In the genomic region with DNA sequence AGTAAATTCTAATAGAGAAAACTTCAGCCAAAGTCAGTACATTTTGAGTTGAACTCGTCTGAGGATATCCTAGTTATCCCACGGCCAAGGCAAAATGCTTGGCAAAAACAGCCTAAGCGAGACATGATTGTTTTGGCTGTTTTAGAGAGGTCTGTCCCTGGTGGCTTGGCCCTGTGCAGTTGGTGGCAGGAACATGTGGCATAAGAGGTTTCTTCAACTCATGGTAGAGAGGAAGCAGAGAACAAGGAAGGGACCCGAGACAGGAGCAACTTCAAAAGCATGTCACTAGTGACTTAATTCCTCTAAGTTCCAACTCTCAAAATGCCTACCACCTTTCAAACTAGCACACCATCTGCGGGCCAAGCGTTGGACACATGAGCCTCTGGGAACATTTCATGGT, we compare ENCODE assay signal across 31 mouse cellular contexts. TPM values are rescaled to one million over a fixed set of nuclear protein-coding genes. Genes with fewer than 3 reads are reported as not detected.
DNase-seq lines count a peak whose midpoint lies in the region; ATAC-seq and TF ChIP-seq lines count a peak whose summit lies in the region.
"Had no signal": no experiment of that assay in that cellular context is flagged by ENCODE, and none has a peak within 500 bp of the region (broad histone marks: within the 10 kb centered on the region; RNA-seq: fewer than 3 reads in every experiment).

No protein-coding gene starts in this region.

- DNase-seq in embryonic facial prominence, embryonic 10.5 days (ENCODE audit: low spot score), result no peak
- DNase-seq in lung, embryonic 14.5 days, result no peak
- no peak for DNase-seq in lung, postnatal 4 days
- DNase-seq in limb, embryonic 10.5 days (ENCODE audit: low spot score), result no peak
- DNase-seq in stomach, postnatal 0 days (ENCODE audit: low spot score), result no peak
- DNase-seq in layer of hippocampus, adult 18-20 months (ENCODE audit: low spot score in 2 of 2), result no peak
- DNase-seq: adrenal gland, postnatal 10 days; cerebellum, adult 18-20 months; cerebellum, postnatal 25 days; gastrocnemius, postnatal 10 days; heart, adult 18-20 months; kidney, postnatal 25 days; retina, postnatal 1 day; right cerebral cortex, postnatal 25 days; spleen, adult 18-20 months; thymus, adult 18-20 months; thymus, postnatal 36 days had no signal

- H3K4me1 ChIP-seq in embryonic facial prominence, embryonic 15.5 days, result peaks cover 9% of the 10 kb centered on the region; the same call in 1 of the 2 replicates
- H3K4me1 ChIP-seq in embryonic facial prominence, embryonic 10.5 days, result peaks cover 16% of the 10 kb centered on the region
- 0 out of 2 replicates have a peak, but pooled peaks cover 2% of the 10 kb centered on the region for H3K4me1 ChIP-seq in lung, embryonic 14.5 days (ENCODE audit: insufficient read depth)
- peaks cover 24% of the 10 kb centered on the region for H3K4me1 ChIP-seq in limb, embryonic 10.5 days
- H3K4me1 ChIP-seq in stomach, postnatal 0 days (replicated peaks; ENCODE audit: control insufficient read depth, insufficient read depth), result no peaks in the 10 kb centered on the region
- H3K4me1 ChIP-seq: liver, embryonic 15.5 days; megakaryocyte, embryonic 14.5 days; midbrain, embryonic 13.5 days had no signal

- TF ChIP-seq CTCF in lung, embryonic 14.5 days (IDR thresholded peaks at IDR 0.05; ENCODE audit: low read depth), result no peak
- no peak for TF ChIP-seq CTCF in stomach, postnatal 0 days (IDR thresholded peaks at IDR 0.05; ENCODE audit: low read depth)

- no peak for TF ChIP-seq EP300 in stomach, postnatal 0 days (optimal IDR thresholded peaks at IDR 0.05)

- H3K36me3 ChIP-seq in embryonic facial prominence, embryonic 15.5 days, result peaks cover 4% of the 10 kb centered on the region
- H3K36me3 ChIP-seq in embryonic facial prominence, embryonic 10.5 days (replicated peaks), result peaks cover 6% of the 10 kb centered on the region
- peaks cover 9% of the 10 kb centered on the region; the same call in 1 of the 2 replicates for H3K36me3 ChIP-seq in lung, embryonic 14.5 days (ENCODE audit: insufficient read depth)
- 0 out of 2 replicates have a peak, but pooled peaks cover 8% of the 10 kb centered on the region for H3K36me3 ChIP-seq in limb, embryonic 10.5 days
- H3K36me3 ChIP-seq in stomach, postnatal 0 days (ENCODE audit: control insufficient read depth, insufficient read depth, low read length), result no peaks in the 10 kb centered on the region
- H3K36me3 ChIP-seq: liver, embryonic 15.5 days; midbrain, embryonic 13.5 days had no signal

- no peak overlapping the region for H3K4me3 ChIP-seq in embryonic facial prominence, embryonic 15.5 days (replicated peaks)
- H3K4me3 ChIP-seq in embryonic facial prominence, embryonic 10.5 days, result no peak overlapping the region
- H3K4me3 ChIP-seq in lung, embryonic 14.5 days (ENCODE audit: low read depth, low read length), result no peak overlapping the region
- H3K4me3 ChIP-seq in limb, embryonic 10.5 days, result no peak overlapping the region
- H3K4me3 ChIP-seq in stomach, postnatal 0 days (ENCODE audit: low read depth, low read length), result no peak overlapping the region
- H3K4me3 ChIP-seq: embryonic facial prominence, embryonic 13.5 days; forebrain, embryonic 13.5 days; liver, embryonic 15.5 days; megakaryocyte, embryonic 14.5 days; midbrain, embryonic 13.5 days had no signal

- ATAC-seq in embryonic facial prominence, embryonic 15.5 days (ENCODE audit: insufficient number of reproducible peaks, low FRiP score, low TSS enrichment, low read depth), result no peak
- ATAC-seq in lung, embryonic 14.5 days (ENCODE audit: insufficient read depth), result no peak
- ATAC-seq in stomach, postnatal 0 days (ENCODE audit: low FRiP score, low TSS enrichment), result no peak
- ATAC-seq: forebrain, embryonic 13.5 days; inflammation-experienced regulatory T-cells, adult 6 months; midbrain, embryonic 13.5 days had no signal

- H3K4me2 ChIP-seq in embryonic facial prominence, embryonic 15.5 days (replicated peaks), result no peak overlapping the region
- H3K4me2 ChIP-seq in lung, embryonic 14.5 days, result no peak overlapping the region
- no peak overlapping the region for H3K4me2 ChIP-seq in stomach, postnatal 0 days (replicated peaks; ENCODE audit: low read depth)
- H3K4me2 ChIP-seq: embryonic facial prominence, embryonic 13.5 days; forebrain, embryonic 13.5 days; hindbrain, embryonic 14.5 days; liver, embryonic 15.5 days; midbrain, embryonic 13.5 days had no signal

- H3K27ac ChIP-seq in embryonic facial prominence, embryonic 15.5 days (replicated peaks), result peak overlapping the region; percentile 48; the same call in 1 of the 2 replicates
- H3K27ac ChIP-seq in embryonic facial prominence, embryonic 10.5 days (replicated peaks), result no peak overlapping the region
- H3K27ac ChIP-seq in lung, embryonic 14.5 days (ENCODE audit: low read depth), result 0 out of 2 replicates have a peak overlapping the region, but pooled peaks have one; percentile 30
- 0 out of 2 replicates have a peak overlapping the region, but pooled peaks have one; percentile 10 for H3K27ac ChIP-seq in limb, embryonic 10.5 days
- peak overlapping the region; percentile 65; the same call in 1 of the 2 replicates for H3K27ac ChIP-seq in stomach, postnatal 0 days (replicated peaks)
- H3K27ac ChIP-seq: embryonic facial prominence, embryonic 13.5 days; forebrain, embryonic 13.5 days; hindbrain, embryonic 14.5 days; liver, embryonic 15.5 days; midbrain, embryonic 13.5 days had no signal

- 71% methylated on average over 6 of the region's 6 CpGs for WGBS in embryonic facial prominence, embryonic 15.5 days
- 89% methylated on average over 6 of the region's 6 CpGs for WGBS in embryonic facial prominence, embryonic 10.5 days
- WGBS in lung, embryonic 14.5 days, result 81% methylated on average over 6 of the region's 6 CpGs
- WGBS in limb, embryonic 10.5 days, result 89% methylated on average over 6 of the region's 6 CpGs
- WGBS in stomach, postnatal 0 days, result 78% methylated on average over 6 of the region's 6 CpGs

- no peaks in the 10 kb centered on the region for H3K27me3 ChIP-seq in embryonic facial prominence, embryonic 15.5 days
- H3K27me3 ChIP-seq in embryonic facial prominence, embryonic 10.5 days (replicated peaks; ENCODE audit: low read depth, poor library complexity, severe bottlenecking), result no peaks in the 10 kb centered on the region
- no peaks in the 10 kb centered on the region for H3K27me3 ChIP-seq in lung, embryonic 14.5 days (ENCODE audit: insufficient read depth, low read length)
- H3K27me3 ChIP-seq in limb, embryonic 10.5 days (ENCODE audit: low read depth, poor library complexity, severe bottlenecking), result no peaks in the 10 kb centered on the region
- H3K27me3 ChIP-seq in stomach, postnatal 0 days (ENCODE audit: control insufficient read depth, insufficient read depth, low read length), result no peaks in the 10 kb centered on the region
- H3K27me3 ChIP-seq: embryonic facial prominence, embryonic 13.5 days; forebrain, embryonic 13.5 days; liver, embryonic 15.5 days; midbrain, embryonic 13.5 days had no signal

- H3K9me3 ChIP-seq in embryonic facial prominence, embryonic 15.5 days (replicated peaks), result no peaks in the 10 kb centered on the region
- H3K9me3 ChIP-seq in embryonic facial prominence, embryonic 10.5 days, result no peaks in the 10 kb centered on the region; the same call in 1 of the 2 replicates
- H3K9me3 ChIP-seq in lung, embryonic 14.5 days (ENCODE audit: low read depth, low read length), result no peaks in the 10 kb centered on the region
- H3K9me3 ChIP-seq in limb, embryonic 10.5 days (replicated peaks), result peaks cover 9% of the 10 kb centered on the region; the same call in 1 of the 2 replicates
- no peaks in the 10 kb centered on the region for H3K9me3 ChIP-seq in stomach, postnatal 0 days (ENCODE audit: control insufficient read depth, low read length)
- H3K9me3 ChIP-seq: embryonic facial prominence, embryonic 13.5 days; forebrain, embryonic 13.5 days; liver, embryonic 15.5 days; midbrain, embryonic 13.5 days had no signal

- H3K9ac ChIP-seq in embryonic facial prominence, embryonic 15.5 days, result no peak overlapping the region
- H3K9ac ChIP-seq in lung, embryonic 14.5 days, result no peak overlapping the region
- no peak overlapping the region for H3K9ac ChIP-seq in stomach, postnatal 0 days (ENCODE audit: low read length)
- H3K9ac ChIP-seq: embryonic facial prominence, embryonic 13.5 days; forebrain, embryonic 13.5 days; hindbrain, embryonic 14.5 days; liver, embryonic 15.5 days; midbrain, embryonic 13.5 days had no signal

RNA-seq across cellular contexts. Expression of a gene that starts 5.7 kb away (rescaled TPM):
- 35.3 and 39.7 TPM in 2 replicates for polyA plus RNA-seq in embryonic facial prominence, embryonic 15.5 days (2015; fragmentation: Nextera tagmentation; extraction: Ambion mirVana)
- 29.4 and 34.6 TPM in 2 replicates for polyA plus RNA-seq in embryonic facial prominence, embryonic 10.5 days (2016; fragmentation: Nextera tagmentation; extraction: Ambion mirVana)
- polyA plus RNA-seq in lung, embryonic 14.5 days (2014; fragmentation: Nextera tagmentation; extraction: Ambion mirVana), result 33.8 and 36.5 TPM in 2 replicates
- polyA plus RNA-seq in limb, embryonic 10.5 days (2016; fragmentation: Nextera tagmentation; extraction: Ambion mirVana), result 25.5 and 33.4 TPM in 2 replicates
- 13.3 and 14.0 TPM in 2 replicates for polyA plus RNA-seq in stomach, postnatal 0 days (2015; fragmentation: Nextera tagmentation; extraction: Ambion mirVana)
- total RNA-seq in layer of hippocampus, adult 18-20 months (2021), result 10 to 100 TPM; 22.0 to 22.8 TPM

RNA-seq across cellular contexts. Expression of a gene that starts 55.5 kb away (rescaled TPM):
- 0.13 and 0.16 TPM in 2 replicates for polyA plus RNA-seq in embryonic facial prominence, embryonic 15.5 days (2015; fragmentation: Nextera tagmentation; extraction: Ambion mirVana)
- polyA plus RNA-seq in embryonic facial prominence, embryonic 10.5 days (2016; fragmentation: Nextera tagmentation; extraction: Ambion mirVana), result 0.10 and 0.15 TPM in 2 replicates
- 0.05 and 0.11 TPM in 2 replicates for polyA plus RNA-seq in lung, embryonic 14.5 days (2014; fragmentation: Nextera tagmentation; extraction: Ambion mirVana)
- 0.10 and 0.11 TPM in 2 replicates for polyA plus RNA-seq in limb, embryonic 10.5 days (2016; fragmentation: Nextera tagmentation; extraction: Ambion mirVana)
- 0.08 and 0.13 TPM in 2 replicates for polyA plus RNA-seq in stomach, postnatal 0 days (2015; fragmentation: Nextera tagmentation; extraction: Ambion mirVana)
- not detected for total RNA-seq in layer of hippocampus, adult 18-20 months (2021)
- total RNA-seq: gastrocnemius, postnatal 10 days; heart, adult 18-20 months; heart, postnatal 25 days; layer of hippocampus, adult 8-10 months; left cerebral cortex, postnatal 25 days had no signal
- polyA plus RNA-seq: frontal cortex, adult 2 months; heart, embryonic 14.5 days; inflammation-experienced regulatory T-cells, adult 6 months; neural tube, embryonic 11.5 days had no signal
